Mouse (Mus musculus) limb, embryonic 13.5 days (tissue): ENCODE measurements around the gene Reln. TPM values are rescaled to one million over a fixed set of nuclear protein-coding genes. Genes with fewer than 3 reads are reported as not detected.

ENCODE experiments used
- ATAC-seq: fragments of 200-750 bp; cut with Nextera tagmentation; 2 replicates; pipeline ENCODE4 v1.8.0; 2017; ENCODE audit warnings: low read depth, moderate number of reproducible peaks, moderate TSS enrichment; ENCODE audit not compliant: low FRiP score
- H3K27ac ChIP-seq: fragments of 300-500 bp; sonication (generic); 2 replicates; pipeline ENCODE4 v1.5.1; 2015; ENCODE audit warnings: inconsistent platforms, mild to moderate bottlenecking, moderate library complexity
- H3K27me3 ChIP-seq: fragments of 300-500 bp; sonication (generic); 2 replicates; pipeline ENCODE4 v1.6.1; 2015; ENCODE audit warnings: mild to moderate bottlenecking, inconsistent platforms
- H3K36me3 ChIP-seq: fragments of 300-500 bp; sonication (generic); 2 replicates; pipeline ENCODE4 v1.6.1; 2015; ENCODE audit warnings: inconsistent platforms, mild to moderate bottlenecking, moderate library complexity
- H3K4me1 ChIP-seq: fragments of 300-500 bp; sonication (generic); 2 replicates; pipeline ENCODE4 v1.6.1; 2015; ENCODE audit warnings: inconsistent platforms
- H3K4me2 ChIP-seq: fragments of 300-500 bp; sonication (generic); replicated peaks from 2 replicates; pipeline ENCODE4 v1.6.1; 2015; ENCODE audit warnings: inconsistent platforms, mild to moderate bottlenecking, moderate library complexity
- H3K4me3 ChIP-seq: fragments of 300-500 bp; sonication (generic); 2 replicates; pipeline ENCODE4 v1.5.1; 2015; ENCODE audit warnings: moderate library complexity, mild to moderate bottlenecking, inconsistent platforms
- H3K9ac ChIP-seq: fragments of 300-500 bp; sonication (generic); 2 replicates; pipeline ENCODE4 v1.6.1; 2015; ENCODE audit warnings: mild to moderate bottlenecking, inconsistent platforms
- H3K9me3 ChIP-seq: fragments of 300-500 bp; sonication (generic); 2 replicates; pipeline ENCODE4 v1.6.1; 2016; ENCODE audit warnings: inconsistent platforms
- WGBS: fragments of 180-500 bp; shearing (Covaris S2); methylation state at CpG from one replicate; pipeline ENCODE4 v1.1.7; 2015; 5-methylcytosine and 5-hydroxymethylcytosine counted together
- polyA plus RNA-seq: library from polyadenylated mRNA; unstranded; fragments of >200 nt; fragmentation: Nextera tagmentation; extraction: Ambion mirVana; gene quantifications from 2 replicates; pipeline ENCODE4 v1.2.1, GENCODE M21; 2015

Reln gene
- polyA plus RNA-seq, 1 experiment from 2014 or later: 2.3 TPM

- Histone ChIP-seq H3K4me1 (no peaks in the 10 kb centered on the region), H3K4me3 (no peak overlapping the region), H3K36me3 (no peaks in the 10 kb centered on the region), H3K27ac (no peak overlapping the region), H3K9me3 (peaks cover 9% of the 10 kb centered on the region), H3K4me2 (no peak overlapping the region), H3K9ac (no peak overlapping the region), H3K27me3 (no peaks in the 10 kb centered on the region)
- ATAC-seq: no peak
- 66% methylated on average over 5 of the region's 5 CpGs for WGBS
Measured at GRCm38 (mm10) chr5:22330802-22331201, 13.7 kb downstream of the Reln start.

- 83% methylated on average over 8 of the region's 8 CpGs for WGBS
- no peak overlapping the region for H3K9ac ChIP-seq
Measured at GRCm38 (mm10) chr5:22328431-22329359, 15.8 kb downstream of the Reln start.

GRCm38 (mm10) chr5:22327170-22327569 is 17.3 kb downstream of the Reln start:
- H3K4me1 ChIP-seq: no peaks in the 10 kb centered on the region
- H3K4me3 ChIP-seq: no peak overlapping the region
- no peaks in the 10 kb centered on the region for H3K27me3 ChIP-seq
- H3K9ac ChIP-seq: no peak overlapping the region
- 86% methylated on average over 3 of the region's 3 CpGs for WGBS
- H3K4me2 ChIP-seq: no peak overlapping the region
- no peak for ATAC-seq
- no peaks in the 10 kb centered on the region for H3K36me3 ChIP-seq
- no peaks in the 10 kb centered on the region for H3K9me3 ChIP-seq
- no peak overlapping the region for H3K27ac ChIP-seq

More at GRCm38 (mm10) chr5:22328431-22329359, 15.8 kb downstream of the Reln start:
- Histone ChIP-seq H3K9me3 (peaks cover 7% of the 10 kb centered on the region), H3K27ac (no peak overlapping the region), H3K36me3 (no peaks in the 10 kb centered on the region), H3K4me2 (no peak overlapping the region), H3K4me3 (no peak overlapping the region), H3K4me1 (no peaks in the 10 kb centered on the region), H3K27me3 (no peaks in the 10 kb centered on the region)
- ATAC-seq: no peak

GRCm38 (mm10) chr5:22323801-22324200 is 20.7 kb downstream of the Reln start:
- ATAC-seq: no peak
- H3K27ac ChIP-seq: no peak overlapping the region
- H3K36me3 ChIP-seq: no peaks in the 10 kb centered on the region
- no peaks in the 10 kb centered on the region for H3K9me3 ChIP-seq
- H3K27me3 ChIP-seq: no peaks in the 10 kb centered on the region; the same call in 1 of the 2 replicates
- H3K4me3 ChIP-seq: no peak overlapping the region
- H3K4me1 ChIP-seq: no peaks in the 10 kb centered on the region
- no peak overlapping the region for H3K9ac ChIP-seq
- H3K4me2 ChIP-seq: no peak overlapping the region
- 85% methylated on average over 1 of the region's 1 CpGs for WGBS

- H3K27ac ChIP-seq: no peak overlapping the region
- no peaks in the 10 kb centered on the region; the same call in 1 of the 2 replicates for H3K27me3 ChIP-seq
- no peak for ATAC-seq
- no peak overlapping the region for H3K4me2 ChIP-seq
- 86% methylated on average over 1 of the region's 1 CpGs for WGBS
- no peaks in the 10 kb centered on the region for H3K36me3 ChIP-seq
- no peak overlapping the region for H3K4me3 ChIP-seq
- H3K9ac ChIP-seq: no peak overlapping the region
- H3K4me1 ChIP-seq: no peaks in the 10 kb centered on the region
- H3K9me3 ChIP-seq: no peaks in the 10 kb centered on the region
Measured at GRCm38 (mm10) chr5:22317807-22318206, 26.7 kb downstream of the Reln start.

GRCm38 (mm10) chr5:22316471-22316870 is 28.0 kb downstream of the Reln start:
- H3K27ac ChIP-seq: no peak overlapping the region
- no peaks in the 10 kb centered on the region for H3K4me1 ChIP-seq
- no peaks in the 10 kb centered on the region for H3K9me3 ChIP-seq
- H3K36me3 ChIP-seq: no peaks in the 10 kb centered on the region
- 92% methylated on average over 7 of the region's 7 CpGs for WGBS
- no peak overlapping the region for H3K4me2 ChIP-seq
- no peak overlapping the region for H3K9ac ChIP-seq
- H3K4me3 ChIP-seq: no peak overlapping the region
- no peak for ATAC-seq
- H3K27me3 ChIP-seq: no peaks in the 10 kb centered on the region

- no peak for ATAC-seq
Measured at GRCm38 (mm10) chr5:22315990-22316389, 28.5 kb downstream of the Reln start.

GRCm38 (mm10) chr5:22312995-22313394 is 31.5 kb downstream of the Reln start:
- no peaks in the 10 kb centered on the region for H3K4me1 ChIP-seq
- H3K4me2 ChIP-seq: no peak overlapping the region
- H3K9me3 ChIP-seq: no peaks in the 10 kb centered on the region
- no peaks in the 10 kb centered on the region for H3K27me3 ChIP-seq
- no peak overlapping the region for H3K4me3 ChIP-seq
- H3K27ac ChIP-seq: no peak overlapping the region
- no peak for ATAC-seq
- H3K36me3 ChIP-seq: no peaks in the 10 kb centered on the region
- 77% methylated on average over 10 of the region's 10 CpGs for WGBS
- no peak overlapping the region for H3K9ac ChIP-seq

More at GRCm38 (mm10) chr5:22315990-22316389, 28.5 kb downstream of the Reln start:
- Histone ChIP-seq H3K27ac (no peak overlapping the region), H3K4me3 (no peak overlapping the region), H3K9ac (no peak overlapping the region), H3K4me2 (no peak overlapping the region), H3K4me1 (no peaks in the 10 kb centered on the region), H3K27me3 (no peaks in the 10 kb centered on the region), H3K36me3 (no peaks in the 10 kb centered on the region), H3K9me3 (no peaks in the 10 kb centered on the region)
- 87% methylated on average over 2 of the region's 2 CpGs for WGBS

- Histone ChIP-seq H3K9ac (no peak overlapping the region), H3K4me1 (no peaks in the 10 kb centered on the region), H3K4me2 (no peak overlapping the region), H3K4me3 (no peak overlapping the region), H3K9me3 (no peaks in the 10 kb centered on the region), H3K27ac (no peak overlapping the region), H3K27me3 (no peaks in the 10 kb centered on the region), H3K36me3 (no peaks in the 10 kb centered on the region)
- 85% methylated on average over 4 of the region's 4 CpGs for WGBS
- ATAC-seq: no peak
Measured at GRCm38 (mm10) chr5:22311046-22311445, 33.5 kb downstream of the Reln start.

GRCm38 (mm10) chr5:22309001-22309400 is 35.5 kb downstream of the Reln start:
- Histone ChIP-seq H3K9ac (no peak overlapping the region), H3K4me2 (no peak overlapping the region), H3K4me3 (no peak overlapping the region), H3K36me3 (no peaks in the 10 kb centered on the region), H3K27me3 (no peaks in the 10 kb centered on the region), H3K27ac (no peak overlapping the region), H3K4me1 (no peaks in the 10 kb centered on the region), H3K9me3 (no peaks in the 10 kb centered on the region)
- ATAC-seq: no peak
- WGBS: 41% methylated on average over 2 of the region's 2 CpGs

- Histone ChIP-seq H3K9ac (no peak overlapping the region), H3K27me3 (no peaks in the 10 kb centered on the region), H3K9me3 (no peaks in the 10 kb centered on the region), H3K36me3 (no peaks in the 10 kb centered on the region), H3K4me1 (no peaks in the 10 kb centered on the region), H3K4me2 (no peak overlapping the region), H3K27ac (no peak overlapping the region), H3K4me3 (no peak overlapping the region)
- no peak for ATAC-seq
- WGBS: 69% methylated on average over 4 of the region's 4 CpGs
Measured at GRCm38 (mm10) chr5:22307853-22308252, 36.6 kb downstream of the Reln start.

- Histone ChIP-seq H3K4me1 (peaks cover 5% of the 10 kb centered on the region; the same call in 1 of the 2 replicates), H3K4me2 (no peak overlapping the region), H3K4me3 (no peak overlapping the region), H3K27ac (no peak overlapping the region), H3K36me3 (no peaks in the 10 kb centered on the region), H3K27me3 (no peaks in the 10 kb centered on the region), H3K9ac (no peak overlapping the region), H3K9me3 (no peaks in the 10 kb centered on the region)
- no peak for ATAC-seq
- 77% methylated on average over 3 of the region's 3 CpGs for WGBS
Measured at GRCm38 (mm10) chr5:22307072-22307471, 37.4 kb downstream of the Reln start.
